Mouse (Mus musculus) liver, adult 2 months (tissue): ENCODE results near the gene H2-M10.2.

Experiments
- CTCF ChIP-seq: fragments of 200-500 bp; IDR thresholded peaks from 2 replicates; pipeline ENCODE4 v1.5.1; 2011; ENCODE audit warnings: low read depth, low read length, control low read depth
- POLR2A ChIP-seq: fragments of 200-500 bp; IDR thresholded peaks from 2 replicates; pipeline ENCODE4 v1.6.1; 2011; ENCODE audit warnings: low read length, control low read depth; ENCODE audit not compliant: insufficient read depth; ENCODE audit errors: extremely low read depth

- TF ChIP-seq CTCF, result no peak
- no peak for TF ChIP-seq POLR2A
Observed at GRCm38 (mm10) chr17:36244031-36244430, 42.3 kb downstream of the H2-M10.2 start.
